Mouse (Mus musculus) embryonic fibroblast, embryonic 13.5 days (primary cell): ENCODE results near the gene Pde4dip.

Source experiments
- CTCF ChIP-seq: IDR thresholded peaks from 2 replicates; pipeline ENCODE4 v1.5.1; 2011; ENCODE audit warnings: mild to moderate bottlenecking, control low read depth, low read length, moderate library complexity, borderline replicate concordance; ENCODE audit not compliant: insufficient read depth
- POLR2A ChIP-seq: IDR thresholded peaks from 2 replicates; pipeline ENCODE4 v1.6.1; 2011; ENCODE audit warnings: low read depth, mild to moderate bottlenecking, control low read depth, low read length, moderate library complexity

- TF ChIP-seq POLR2A (peak; percentile 88), CTCF (no peak)
These were observed 230.7 kb downstream of the Pde4dip start, which contains the start of gene Prkab2 for GRCm38 (mm10) chr3:97657655-97658411.
